ENCODE assay signal across 8 mouse cellular contexts in the genomic region with DNA sequence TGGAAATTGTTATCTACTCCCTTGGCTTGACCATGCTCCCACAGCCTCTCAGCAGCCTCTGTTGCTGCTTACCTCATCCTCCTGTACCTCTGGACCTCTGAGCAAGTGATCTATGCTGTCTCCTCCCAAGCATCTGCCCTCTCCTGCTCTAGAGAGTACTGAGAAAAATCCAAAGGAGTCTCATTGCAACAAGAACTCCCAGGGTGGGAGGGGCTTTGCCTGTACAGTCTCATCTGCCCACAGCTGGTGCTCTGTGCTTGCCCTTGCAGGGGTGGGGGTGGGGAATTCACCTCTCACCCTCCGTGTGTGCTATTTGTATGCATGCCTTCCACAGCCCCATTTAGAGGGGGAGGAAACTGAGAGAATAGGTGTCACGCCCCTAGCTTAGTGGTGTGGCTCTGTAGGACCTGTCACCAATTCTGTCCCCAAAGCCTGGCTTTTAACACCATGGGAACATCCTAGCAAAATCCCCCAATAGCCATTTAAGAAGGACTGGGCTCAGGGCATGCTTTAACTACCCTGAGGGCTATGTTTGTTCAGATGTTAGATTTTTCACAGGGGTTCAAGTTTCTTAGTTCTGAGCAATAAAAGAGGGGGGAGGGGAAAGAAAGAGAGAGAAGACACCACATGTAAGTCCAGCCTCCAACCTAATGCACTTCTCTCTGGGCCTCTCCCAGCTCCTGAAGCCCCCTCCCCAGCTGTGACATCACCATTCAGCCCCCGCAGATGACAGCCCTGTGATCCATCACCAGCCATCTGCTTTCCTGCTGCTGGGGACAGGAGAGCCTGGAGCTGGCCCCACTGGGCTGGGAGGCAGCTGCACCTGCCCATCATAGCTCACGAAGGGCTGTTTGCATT. TPM values are rescaled to one million over a fixed set of nuclear protein-coding genes. Genes with fewer than 3 reads are reported as not detected.
DNase-seq lines count a peak whose midpoint lies in the region; ATAC-seq and TF ChIP-seq lines count a peak whose summit lies in the region.

No protein-coding gene starts in this region.

- TF ChIP-seq POLR2A in brain, embryonic 14.5 days (IDR thresholded peaks at IDR 0.05; ENCODE audit: borderline replicate concordance, extremely low read depth, insufficient read depth, insufficient read length, poor library complexity, severe bottlenecking): no peak

- DNase-seq in cerebellum, postnatal 10 days: peak; percentile 20 to 37
- no peak for DNase-seq in cerebellum, adult 9-10 months
- peak; percentile 69 for DNase-seq in brain, embryonic 14.5 days (ENCODE audit: low read depth)
- DNase-seq in midbrain, embryonic 14.5 days: peak; percentile 39
- no peak for DNase-seq in gastrocnemius, postnatal 10 days
- no peak for DNase-seq in adrenal gland, adult 8-10 months

- no peaks in the 10 kb centered on the region for H3K9me3 ChIP-seq in hindbrain, embryonic 15.5 days
- H3K9me3 ChIP-seq in midbrain, embryonic 14.5 days (ENCODE audit: control insufficient read depth, low read length): no peaks in the 10 kb centered on the region

- peak; percentile 85 for ATAC-seq in hindbrain, embryonic 15.5 days (ENCODE audit: low FRiP score, low read depth)
- ATAC-seq in midbrain, embryonic 14.5 days (ENCODE audit: low FRiP score, low TSS enrichment): peak; percentile 68
- ATAC-seq in frontal cortex, adult (ENCODE audit: low TSS enrichment): no peak

- H3K4me2 ChIP-seq in hindbrain, embryonic 15.5 days: no peak overlapping the region
- no peak overlapping the region for H3K4me2 ChIP-seq in midbrain, embryonic 14.5 days (ENCODE audit: low read length)

- H3K4me3 ChIP-seq in hindbrain, embryonic 15.5 days: no peak overlapping the region
- H3K4me3 ChIP-seq in midbrain, embryonic 14.5 days (replicated peaks; ENCODE audit: low read depth, low read length): no peak overlapping the region

- no peaks in the 10 kb centered on the region for H3K36me3 ChIP-seq in hindbrain, embryonic 15.5 days
- H3K36me3 ChIP-seq in midbrain, embryonic 14.5 days (ENCODE audit: control insufficient read depth, insufficient read depth, low read length): no peaks in the 10 kb centered on the region

- no peak overlapping the region for H3K9ac ChIP-seq in hindbrain, embryonic 15.5 days
- no peak overlapping the region for H3K9ac ChIP-seq in midbrain, embryonic 14.5 days (replicated peaks; ENCODE audit: low read length)

- no peaks in the 10 kb centered on the region for H3K27me3 ChIP-seq in hindbrain, embryonic 15.5 days
- H3K27me3 ChIP-seq in midbrain, embryonic 14.5 days (ENCODE audit: control insufficient read depth, insufficient read depth, low read length): no peaks in the 10 kb centered on the region

- no peak overlapping the region for H3K27ac ChIP-seq in hindbrain, embryonic 15.5 days (replicated peaks)
- no peak overlapping the region; the same call in 1 of the 2 replicates for H3K27ac ChIP-seq in midbrain, embryonic 14.5 days (replicated peaks; ENCODE audit: low read depth, low read length)

- H3K4me1 ChIP-seq in hindbrain, embryonic 15.5 days (replicated peaks): peaks cover 19% of the 10 kb centered on the region
- H3K4me1 ChIP-seq in midbrain, embryonic 14.5 days (ENCODE audit: control insufficient read depth, insufficient read depth, low read length): peaks cover 24% of the 10 kb centered on the region; the same call in 1 of the 2 replicates

- TF ChIP-seq CTCF in brain, embryonic 14.5 days (IDR thresholded peaks at IDR 0.05; ENCODE audit: borderline replicate concordance, extremely low read depth, insufficient read depth, insufficient read length): no peak

- WGBS in hindbrain, embryonic 15.5 days: 12% methylated on average over 4 of the region's 4 CpGs
- 8% methylated on average over 4 of the region's 4 CpGs for WGBS in midbrain, embryonic 14.5 days

RNA-seq across cellular contexts. Expression of a gene that starts 26.4 kb away (rescaled TPM):
- 49.6 and 55.6 TPM in 2 replicates for polyA plus RNA-seq in brain, embryonic 14.5 days (2012; rRNA removed)
- polyA plus RNA-seq in hindbrain, embryonic 15.5 days (2015; fragmentation: Nextera tagmentation; extraction: Ambion mirVana): 10.7 and 12.2 TPM in 2 replicates
- polyA plus RNA-seq in midbrain, embryonic 14.5 days (2014; fragmentation: Nextera tagmentation; extraction: Ambion mirVana): 11.1 and 11.4 TPM in 2 replicates
- total RNA-seq in gastrocnemius, postnatal 10 days (2021): 10 to 100 TPM; 24.2 to 32.2 TPM
- 10 to 100 TPM; 52.0 to 61.3 (median 55.4) TPM for total RNA-seq in adrenal gland, adult 8-10 months (2022)

Comparison
In these comparisons a context has a peak if more than half of its experiments do, and no peak if none do; other contexts are left out.
1. DNase-seq: peak in cerebellum, postnatal 10 days (2 of 2), brain, embryonic 14.5 days (single experiment) and midbrain, embryonic 14.5 days (single experiment); none in cerebellum, adult 9-10 months (single experiment), gastrocnemius, postnatal 10 days (single experiment) and adrenal gland, adult 8-10 months (single experiment).